Mouse (Mus musculus): ENCODE measurements around the gene Mrps15. TPM values are rescaled to one million over a fixed set of nuclear protein-coding genes. Genes with fewer than 3 reads are reported as not detected.

Gene Mrps15
- polyA plus RNA-seq, 1 experiment, result 49.8 TPM

GRCm38 (mm10) chr4:126103590-126104068 lies 56.9 kb downstream of the Mrps15 start, which contains the start of gene Stk40:
Gene Stk40 (plus strand): TSS chr4:126103957.
- peak; percentile 93 for DNase-seq
- peak within 1 kb of the TSS; percentile 68 for H3K4me3 ChIP-seq (replicated peaks; ENCODE audit: extremely low read depth, low read depth, low read length)
- 1% methylated on average over 33 of the region's 34 CpGs for WGBS
- TF ChIP-seq CTCF (IDR thresholded peaks at IDR 0.05; ENCODE audit: insufficient read depth, low read length) (peak; percentile 44; the same call in 1 of the 2 replicates), POLR2A (IDR thresholded peaks at IDR 0.05; ENCODE audit: borderline replicate concordance, extremely low read depth, low read depth, low read length) (peak; percentile 94)
- H3K4me1 ChIP-seq (ENCODE audit: control insufficient read depth, insufficient read depth, low read length), result peaks cover 10% of the 10 kb centered on the region

- Histone ChIP-seq H3K4me1 (ENCODE audit: control insufficient read depth, insufficient read depth, low read length) (peaks cover 15% of the 10 kb centered on the region), H3K4me3 (replicated peaks; ENCODE audit: extremely low read depth, low read depth, low read length) (peak overlapping the region; percentile 68)
- TF ChIP-seq CTCF (IDR thresholded peaks at IDR 0.05; ENCODE audit: insufficient read depth, low read length) (no peak), POLR2A (IDR thresholded peaks at IDR 0.05; ENCODE audit: borderline replicate concordance, extremely low read depth, low read depth, low read length) (no peak; the same call in 1 of the 2 replicates)
- peak; percentile 62 for DNase-seq
- WGBS, result under 1% methylated on average over 34 of the region's 34 CpGs
These were observed 57.7 kb downstream of the Mrps15 start for GRCm38 (mm10) chr4:126104261-126105075.

Other genes starting within 250 kb of the Mrps15 start
- gene Csf3r, start 22.4 kb upstream of the Mrps15 start, polyA plus RNA-seq (2012; rRNA removed), result 20.9 and 39.2 TPM in 2 replicates
- 2.8 and 4.5 TPM in 2 replicates for gene Oscp1, start 11.6 kb downstream of the Mrps15 start, polyA plus RNA-seq (2012; rRNA removed)
- 30.2 and 34.8 TPM in 2 replicates for gene Lsm10, start 49.7 kb downstream of the Mrps15 start, polyA plus RNA-seq (2012; rRNA removed)
- 38.0 and 41.1 TPM in 2 replicates for gene Stk40, start 57.0 kb downstream of the Mrps15 start, polyA plus RNA-seq (2012; rRNA removed)
- 221 and 295 TPM in 2 replicates for gene Eva1b, start 100.8 kb downstream of the Mrps15 start, polyA plus RNA-seq (2012; rRNA removed)
- gene Sh3d21, start 116.6 kb downstream of the Mrps15 start, polyA plus RNA-seq (2012; rRNA removed), result 6.2 and 7.5 TPM in 2 replicates
- 40.0 and 62.8 TPM in 2 replicates for gene Thrap3, start 155.8 kb downstream of the Mrps15 start, polyA plus RNA-seq (2012; rRNA removed)
- gene Map7d1, start 209.4 kb downstream of the Mrps15 start, polyA plus RNA-seq (2012; rRNA removed), result 153 and 194 TPM in 2 replicates
- 31.7 and 51.1 TPM in 2 replicates for gene Trappc3, start 215.4 kb downstream of the Mrps15 start, polyA plus RNA-seq (2012; rRNA removed)
- gene Col8a2, start 239.9 kb downstream of the Mrps15 start, polyA plus RNA-seq (2012; rRNA removed), result 3.5 and 4.4 TPM in 2 replicates